Mouse (Mus musculus) layer of hippocampus, postnatal 25 days (tissue): ENCODE measurements around the gene Kcnd2. TPM values are rescaled to one million over a fixed set of nuclear protein-coding genes. Genes with fewer than 3 reads are reported as not detected.

ENCODE experiments used
- DNase-seq, 2 experiments: peaks; one replicate each; pipeline ENCODE4 v3.0.0; 2022; ENCODE audit warnings: mixed read lengths in 2 of 2, low spot score in 1 of 2; ENCODE audit errors: extremely low spot score in 1 of 2
- total RNA-seq, 2 experiments: library from RNA; stranded (reverse); gene quantifications; 2 replicates each; pipeline ENCODE4 v1.2.3; 2021

Gene Kcnd2
- total RNA-seq, 2 experiments from 2014 or later: 101 to 109 TPM

GRCm38 (mm10) chr6:21664135-21664534 is 448.8 kb downstream of the Kcnd2 start:
- DNase-seq: no peak

DNA sequence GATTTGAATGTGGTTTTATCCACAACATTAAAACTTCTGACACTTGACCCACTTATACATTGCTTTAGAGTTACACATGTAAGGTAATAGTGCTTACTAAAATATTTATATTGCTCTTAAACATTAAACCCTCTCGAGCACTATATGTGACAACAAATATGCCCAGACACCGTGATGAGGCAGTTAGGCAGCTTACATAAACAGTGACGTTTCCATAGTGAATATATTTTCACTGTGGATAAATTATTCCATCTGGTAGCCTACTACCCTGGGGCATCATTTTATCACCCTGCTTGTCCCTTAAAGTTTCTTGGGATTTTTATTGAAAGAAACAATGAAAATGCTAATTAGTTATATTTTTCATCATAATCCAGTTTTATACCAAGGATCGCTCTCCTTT is 449.3 kb downstream of the Kcnd2 start:
- no peak for DNase-seq

GRCm38 (mm10) chr6:21684252-21684651 is 468.9 kb downstream of the Kcnd2 start:
- DNase-seq: no peak

DNA sequence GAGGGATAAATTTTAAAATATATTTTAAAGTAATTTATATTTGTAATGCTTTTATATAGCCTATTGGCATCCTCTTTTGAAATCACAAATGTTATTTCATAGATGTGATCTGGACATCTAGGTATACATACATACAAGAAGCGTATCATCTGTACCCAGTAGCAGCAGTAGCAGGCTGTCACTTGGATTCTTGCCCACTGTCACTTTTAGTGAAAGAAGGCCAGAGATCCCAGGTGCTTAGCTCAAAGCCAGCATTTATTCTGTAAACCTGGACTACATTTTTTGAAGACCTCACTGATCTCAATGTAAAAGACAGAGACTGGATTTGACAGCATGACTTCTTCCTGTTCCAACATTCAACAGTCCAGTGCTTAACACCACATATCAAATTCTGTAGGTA is 471.1 kb downstream of the Kcnd2 start:
- no peak for DNase-seq

- no peak for DNase-seq
These were observed 477.6 kb downstream of the Kcnd2 start for GRCm38 (mm10) chr6:21692861-21693350.

DNA sequence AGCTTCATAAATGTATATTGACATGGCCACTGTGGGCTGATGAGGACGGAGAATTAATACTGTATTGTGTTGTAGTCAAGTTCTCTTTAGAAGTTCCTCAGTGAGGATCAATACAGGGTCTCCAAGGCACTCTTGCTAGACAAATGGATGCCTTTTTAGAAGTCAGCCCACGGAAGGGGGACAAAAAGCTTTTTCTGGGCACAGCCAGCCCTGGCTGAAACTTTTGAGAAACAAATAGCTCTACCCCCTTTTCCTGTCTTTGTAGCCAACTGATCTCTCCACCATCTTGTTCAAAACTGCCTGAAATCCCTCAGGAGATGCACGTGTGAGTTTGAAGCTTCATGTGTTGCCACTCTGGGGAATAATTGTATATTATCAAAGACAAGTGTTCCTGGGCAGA is 482.3 kb downstream of the Kcnd2 start:
- no peak for DNase-seq

DNA sequence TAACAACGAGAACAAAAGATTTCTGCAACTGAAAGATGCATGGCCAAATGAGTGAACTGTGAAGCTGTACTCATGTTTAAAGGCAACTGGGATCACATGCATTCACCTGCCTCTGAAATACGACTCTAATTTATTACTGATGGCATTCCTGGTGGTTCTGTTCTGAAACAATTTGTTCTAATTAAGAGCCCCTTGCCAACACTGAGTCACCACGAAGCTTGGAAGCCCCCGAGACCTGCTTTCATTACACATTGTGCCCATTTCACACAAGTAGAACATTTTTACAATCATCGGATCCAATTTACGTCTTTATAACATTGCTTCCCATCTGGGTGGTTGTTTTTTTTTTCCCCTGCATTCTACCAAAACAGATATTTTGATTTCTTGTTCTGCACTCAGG is 485.8 kb downstream of the Kcnd2 start:
- DNase-seq: no peak

- no peak for DNase-seq
These were observed 493.9 kb downstream of the Kcnd2 start for GRCm38 (mm10) chr6:21709228-21709627.

- DNase-seq: no peak
These were observed 503.8 kb downstream of the Kcnd2 start for GRCm38 (mm10) chr6:21719121-21719520.

DNA sequence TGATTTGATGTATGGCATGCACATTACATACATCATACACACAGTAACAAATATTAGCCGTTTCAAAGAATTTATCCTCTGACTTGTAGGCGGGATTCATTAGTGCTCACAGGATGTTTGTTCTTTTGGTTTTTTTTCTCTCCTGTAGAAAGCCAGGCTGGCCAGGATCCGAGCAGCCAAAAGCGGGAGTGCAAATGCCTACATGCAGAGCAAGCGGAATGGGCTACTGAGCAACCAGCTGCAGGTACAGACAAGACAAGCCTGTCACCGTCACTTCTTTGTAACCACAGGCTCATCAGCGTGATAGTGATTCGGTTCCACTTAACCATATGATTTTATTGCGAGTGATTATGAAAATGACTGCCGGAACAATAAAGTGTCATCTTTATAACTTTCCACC is 506.9 kb downstream of the Kcnd2 start:
- no peak for DNase-seq

GRCm38 (mm10) chr6:21740606-21741005 is 525.3 kb downstream of the Kcnd2 start:
- DNase-seq: no peak

GRCm38 (mm10) chr6:21744615-21745266 is 529.4 kb downstream of the Kcnd2 start:
- no peak for DNase-seq

DNA sequence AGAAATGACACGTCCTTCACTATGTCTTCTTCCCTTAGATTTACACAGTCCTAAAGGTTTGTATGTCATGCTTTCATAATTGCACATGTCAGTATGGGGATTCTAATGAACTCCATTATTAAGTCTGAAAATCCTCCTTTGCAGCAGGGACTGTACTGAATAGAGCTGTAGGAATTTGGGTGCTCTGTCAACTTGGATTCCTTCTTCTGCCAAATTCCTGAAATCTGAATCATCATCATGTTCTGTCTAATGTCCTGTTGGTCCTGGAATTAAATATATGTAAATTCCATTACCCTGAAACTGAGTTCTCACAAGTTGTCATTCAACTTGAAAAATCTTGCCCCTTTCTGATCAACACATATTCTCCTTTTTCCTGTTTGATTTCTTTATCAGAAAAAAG is 532.2 kb downstream of the Kcnd2 start:
- DNase-seq: no peak

- no peak for DNase-seq
These were observed 552.5 kb downstream of the Kcnd2 start for GRCm38 (mm10) chr6:21767787-21768221.

DNA sequence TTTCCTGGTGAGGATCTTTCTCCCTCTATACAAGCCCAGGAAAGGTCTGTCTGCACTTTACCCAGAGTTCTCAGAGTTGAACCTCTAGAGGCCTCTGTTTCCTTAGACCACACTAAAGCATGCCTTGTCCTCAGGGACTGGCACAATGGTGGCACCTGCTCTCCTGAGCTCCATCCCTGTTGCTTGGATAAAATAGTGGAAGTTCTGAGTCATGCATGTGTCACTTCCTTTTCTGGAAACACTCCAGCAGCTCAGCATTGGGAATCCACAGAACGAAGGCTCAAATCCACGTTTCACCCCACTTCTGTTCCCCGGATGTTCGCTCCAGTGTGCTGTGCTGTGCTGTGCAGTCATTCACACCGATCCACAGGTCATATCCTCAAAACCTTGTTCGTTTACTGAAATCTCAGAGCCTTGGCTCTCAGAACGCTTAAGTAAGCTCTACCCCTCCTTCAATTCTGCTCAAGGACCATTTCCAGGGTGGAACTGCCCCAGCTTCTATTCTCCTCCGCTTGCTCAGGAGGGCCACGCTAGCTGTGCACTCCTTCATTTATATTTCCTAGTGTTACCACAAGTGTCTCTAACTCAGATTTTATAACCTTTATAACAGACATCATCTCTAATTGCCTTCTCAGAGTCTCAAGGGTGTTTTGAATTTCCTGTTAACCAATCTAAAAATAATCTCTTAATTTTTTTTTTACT is 553.6 kb downstream of the Kcnd2 start:
- DNase-seq: no peak

DNA sequence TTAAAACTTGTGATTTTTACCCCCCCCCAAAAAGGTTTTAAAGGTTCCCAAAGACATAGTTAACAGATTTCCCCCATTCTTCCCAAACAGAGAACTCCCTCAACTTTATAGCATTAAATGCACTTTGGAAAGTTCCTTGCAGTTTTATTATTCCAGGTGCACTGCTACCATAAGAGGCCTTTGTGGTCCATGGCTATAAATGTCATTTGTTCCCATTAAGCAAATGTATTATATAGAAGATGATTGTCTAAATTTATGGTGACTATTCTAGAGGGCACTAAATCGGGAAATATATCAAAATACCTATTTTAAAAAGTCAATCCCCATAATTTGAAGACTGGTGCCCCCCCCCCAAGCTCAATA is 554.1 kb downstream of the Kcnd2 start:
- no peak for DNase-seq

DNA sequence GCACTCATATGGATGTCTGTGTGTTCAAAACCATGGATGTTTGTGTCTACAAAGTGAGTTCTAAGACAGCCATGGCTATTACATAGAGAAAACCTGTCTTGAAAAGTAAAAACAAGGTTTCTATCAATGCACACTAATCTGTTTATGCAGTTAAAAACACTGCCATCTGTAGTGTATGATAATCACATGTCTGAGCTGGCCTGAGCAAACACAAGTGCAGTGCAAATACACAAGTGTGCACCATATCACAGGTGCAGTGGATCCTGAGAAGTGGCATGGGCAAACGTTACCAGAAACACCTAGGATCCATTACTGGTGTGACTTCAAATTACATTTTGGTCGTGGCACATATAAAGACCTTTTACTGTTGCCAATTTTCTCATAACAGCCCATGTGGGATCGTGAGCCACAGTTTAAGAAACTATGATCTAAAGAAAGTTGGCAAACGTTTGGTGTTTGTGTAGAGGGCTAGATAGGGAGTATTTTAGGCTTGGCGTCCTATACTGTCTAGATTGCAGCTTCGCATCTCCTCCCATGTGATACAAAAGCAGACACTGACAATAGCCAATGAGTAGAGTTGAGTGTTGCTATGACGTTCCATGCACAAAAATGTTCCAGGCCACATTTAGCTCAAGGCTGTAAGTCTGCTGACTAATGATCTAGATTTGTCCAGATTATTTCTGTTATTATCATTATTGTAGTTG is 559.1 kb downstream of the Kcnd2 start:
- no peak for DNase-seq
